Mouse (Mus musculus) left cerebral cortex, adult 2 months (tissue): ENCODE data around the gene Klhdc8b. TPM values are rescaled to one million over a fixed set of nuclear protein-coding genes. Genes with fewer than 3 reads are reported as not detected.

Experiments used
- DNase-seq, 2 experiments: peaks; one replicate each; pipeline ENCODE4 v3.0.0; 2021 to 2022; ENCODE audit warnings: low spot score in 2 of 2, mixed read lengths in 1 of 2; ENCODE audit errors: extremely low spot score in 1 of 2
- H3K27ac ChIP-seq: fragments of 200-600 bp; 2 replicates; pipeline ENCODE4 v1.8.1; 2022
- H3K4me3 ChIP-seq: fragments of 200-600 bp; 2 replicates; pipeline ENCODE4 v1.8.1; 2022
- CTCF ChIP-seq: fragments of 200-600 bp; IDR thresholded peaks from 2 replicates; pipeline ENCODE4 v1.8.1; 2022; ENCODE audit warnings: antibody characterized with exemption, mild to moderate bottlenecking, moderate library complexity
- intact Hi-C: fragments of 180-260 bp; cut with DNase I; formaldehyde crosslinking; loops from one replicate; pipeline ENCODE4 v1.15.1; 2025
- total RNA-seq, 2 experiments: library from RNA; stranded (reverse); gene quantifications; 2 replicates each; pipeline ENCODE4 v1.2.3; 2021

Gene Klhdc8b
- total RNA-seq, 2 experiments from 2014 or later = 30.7 to 32.8 TPM

GRCm38 (mm10) chr9:108490559-108491285, 29.3 kb upstream of the Klhdc8b start, which contains the start of gene Usp19:
Gene Usp19, plus strand, starts transcription at chr9:108490602.
- peak; percentile 94 to 95 for DNase-seq
- intact Hi-C loops = loop anchor here (2.0 to 10.0 kb wide), 2 partner anchors 26 to 916 kb away; partner anchors contain the start of genes Hyal1, Naa80 and Qrich1

DNA sequence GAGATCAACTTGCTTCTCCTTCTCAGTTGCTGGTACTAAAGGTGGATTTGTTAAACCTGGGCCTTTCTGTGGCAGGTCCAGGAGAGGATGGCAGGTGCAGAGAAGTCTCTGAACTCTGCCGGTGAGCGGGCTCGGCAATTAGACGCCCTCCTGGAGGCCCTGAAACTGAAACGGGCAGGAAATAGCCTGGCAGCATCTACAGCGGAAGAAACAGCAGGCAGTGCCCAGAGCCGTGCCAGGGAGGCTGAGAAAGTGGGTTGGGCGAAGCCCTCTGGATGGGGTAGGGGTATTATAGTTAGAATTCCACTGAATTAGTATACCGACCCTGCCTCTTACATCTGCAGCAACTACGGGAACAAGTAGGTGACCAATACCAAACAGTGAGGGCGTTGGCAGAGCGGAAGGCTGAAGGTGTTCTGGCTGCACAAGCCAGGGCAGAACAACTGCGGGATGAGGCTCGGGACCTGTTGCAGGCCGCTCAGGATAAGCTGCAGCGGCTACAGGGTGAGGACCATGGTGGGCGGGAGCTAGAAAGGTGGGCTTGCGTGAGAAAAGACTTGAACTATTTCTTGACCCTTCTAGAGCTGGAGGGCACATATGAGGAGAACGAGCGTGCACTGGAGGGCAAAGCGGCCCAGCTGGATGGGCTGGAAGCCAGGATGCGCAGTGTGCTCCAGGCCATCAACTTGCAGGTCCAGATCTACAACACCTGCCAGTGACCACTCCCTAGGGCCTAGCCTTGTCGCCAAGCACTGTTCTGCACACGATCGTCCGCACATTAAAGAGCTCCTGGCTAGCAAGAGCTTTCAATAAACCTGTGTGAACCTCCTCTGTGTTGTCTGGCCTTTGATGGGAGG, 28.5 kb upstream of the Klhdc8b start:
- peak overlapping the region; percentile 98 for H3K4me3 ChIP-seq
- no peak for DNase-seq
- TF ChIP-seq CTCF = no peak
- intact Hi-C loops = loop anchor here (2.0 to 10.0 kb wide), 2 partner anchors 27 to 915 kb away; partner anchors contain the start of genes Hyal1, Naa80 and Qrich1
- H3K27ac ChIP-seq = peak overlapping the region; percentile 96

More at GRCm38 (mm10) chr9:108490559-108491285, 29.3 kb upstream of the Klhdc8b start, which contains the start of gene Usp19:
- TF ChIP-seq CTCF = no peak
- H3K27ac ChIP-seq = peak within 1 kb of the TSS; percentile 96
- H3K4me3 ChIP-seq = peak within 1 kb of the TSS; percentile 98

DNA sequence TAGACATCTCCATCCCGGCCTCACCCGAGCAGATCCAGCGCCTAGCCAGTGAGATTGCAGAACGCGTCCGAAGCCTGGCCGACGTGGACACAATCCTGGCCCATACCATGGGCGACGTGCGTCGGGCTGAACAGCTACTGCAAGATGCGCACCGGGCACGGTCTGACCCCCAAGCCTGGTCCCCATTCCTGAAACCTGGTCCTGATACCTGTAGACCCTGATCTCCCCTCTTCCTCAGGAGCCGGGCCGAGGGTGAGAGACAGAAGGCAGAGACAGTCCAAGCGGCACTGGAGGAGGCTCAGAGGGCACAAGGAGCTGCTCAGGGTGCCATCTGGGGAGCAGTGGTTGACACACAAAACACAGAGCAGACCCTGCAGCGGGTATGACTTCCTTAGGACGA, 27.8 kb upstream of the Klhdc8b start:
- no peak overlapping the region for H3K27ac ChIP-seq
- intact Hi-C loops = no loop called here
- TF ChIP-seq CTCF = no peak
- no peak overlapping the region for H3K4me3 ChIP-seq
- no peak for DNase-seq

GRCm38 (mm10) chr9:108488403-108488802, 27.0 kb upstream of the Klhdc8b start:
- TF ChIP-seq CTCF = no peak
- intact Hi-C loops = no loop called here
- H3K27ac ChIP-seq = no peak overlapping the region
- no peak overlapping the region for H3K4me3 ChIP-seq
- no peak for DNase-seq

DNA sequence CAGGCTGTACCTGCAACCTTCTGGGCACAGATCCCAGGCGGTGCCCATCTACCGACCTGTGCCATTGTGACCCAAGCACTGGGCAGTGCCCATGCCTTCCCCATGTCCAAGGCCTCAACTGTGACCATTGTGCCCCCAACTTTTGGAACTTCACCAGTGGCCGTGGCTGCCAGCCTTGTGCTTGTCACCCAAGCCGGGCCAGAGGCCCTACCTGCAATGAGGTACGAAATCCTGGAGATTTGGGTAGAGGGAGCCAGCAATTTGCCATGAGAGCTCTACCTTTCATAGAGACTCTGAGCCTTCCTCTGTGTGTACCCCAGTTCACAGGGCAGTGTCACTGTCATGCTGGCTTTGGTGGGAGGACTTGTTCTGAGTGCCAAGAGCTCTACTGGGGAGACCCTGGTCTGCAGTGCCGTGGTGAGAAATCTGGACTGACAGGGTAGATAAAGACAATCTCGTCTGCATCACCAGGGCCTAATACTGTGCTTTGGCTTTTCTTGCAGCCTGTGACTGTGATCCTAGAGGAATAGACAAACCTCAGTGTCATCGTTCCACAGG, 25.7 kb upstream of the Klhdc8b start:
- Histone ChIP-seq H3K27ac (no peak overlapping the region), H3K4me3 (no peak overlapping the region)
- DNase-seq = no peak
- intact Hi-C loops = no loop called here
- TF ChIP-seq CTCF = no peak

GRCm38 (mm10) chr9:108485301-108485875, 24.0 kb upstream of the Klhdc8b start:
- Histone ChIP-seq H3K4me3 (no peak overlapping the region), H3K27ac (no peak overlapping the region)
- intact Hi-C loops = no loop called here
- DNase-seq = no peak
- no peak for TF ChIP-seq CTCF

- DNase-seq = no peak
- intact Hi-C loops = no loop called here
- Histone ChIP-seq H3K27ac (no peak overlapping the region), H3K4me3 (no peak overlapping the region)
- no peak for TF ChIP-seq CTCF
Measured at GRCm38 (mm10) chr9:108484021-108484420, 22.6 kb upstream of the Klhdc8b start.

DNA sequence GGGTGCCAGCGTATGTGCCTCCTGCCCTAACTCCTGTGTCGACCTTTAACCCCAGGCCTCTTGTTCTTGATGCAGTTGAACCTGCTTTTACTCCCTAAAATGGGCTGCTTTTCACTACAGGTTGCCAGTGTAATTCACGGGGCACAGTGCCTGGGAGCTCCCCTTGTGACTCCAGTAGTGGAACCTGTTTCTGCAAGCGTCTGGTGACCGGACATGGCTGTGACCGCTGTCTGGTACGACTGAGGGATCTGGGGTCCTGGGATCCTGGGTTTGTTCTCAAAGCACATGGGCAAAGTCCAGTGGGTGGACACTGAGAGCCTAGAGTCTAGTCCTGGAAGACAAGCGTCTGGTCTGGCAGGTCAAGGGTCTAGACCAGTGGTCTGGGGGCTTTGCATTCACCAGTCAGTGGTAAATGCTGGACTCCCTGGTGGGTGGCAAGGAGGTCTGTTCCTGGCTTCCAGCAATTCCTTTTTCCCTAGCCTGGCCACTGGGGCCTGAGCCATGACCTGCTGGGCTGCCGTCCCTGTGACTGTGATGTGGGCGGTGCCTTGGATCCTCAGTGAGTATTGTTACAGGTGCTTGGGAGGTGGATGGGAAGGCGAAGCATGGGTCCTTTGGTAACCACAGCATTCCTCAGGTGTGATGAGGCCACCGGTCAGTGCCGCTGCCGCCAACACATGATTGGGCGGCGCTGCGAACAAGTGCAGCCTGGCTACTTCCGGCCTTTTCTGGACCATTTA, 21.8 kb upstream of the Klhdc8b start:
- intact Hi-C loops = no loop called here
- H3K27ac ChIP-seq = no peak overlapping the region
- TF ChIP-seq CTCF = no peak
- no peak overlapping the region for H3K4me3 ChIP-seq
- no peak for DNase-seq

GRCm38 (mm10) chr9:108481520-108482210, 20.3 kb upstream of the Klhdc8b start:
- Histone ChIP-seq H3K4me3 (no peak overlapping the region), H3K27ac (no peak overlapping the region)
- no peak for DNase-seq
- TF ChIP-seq CTCF = no peak
- intact Hi-C loops = no loop called here

DNA sequence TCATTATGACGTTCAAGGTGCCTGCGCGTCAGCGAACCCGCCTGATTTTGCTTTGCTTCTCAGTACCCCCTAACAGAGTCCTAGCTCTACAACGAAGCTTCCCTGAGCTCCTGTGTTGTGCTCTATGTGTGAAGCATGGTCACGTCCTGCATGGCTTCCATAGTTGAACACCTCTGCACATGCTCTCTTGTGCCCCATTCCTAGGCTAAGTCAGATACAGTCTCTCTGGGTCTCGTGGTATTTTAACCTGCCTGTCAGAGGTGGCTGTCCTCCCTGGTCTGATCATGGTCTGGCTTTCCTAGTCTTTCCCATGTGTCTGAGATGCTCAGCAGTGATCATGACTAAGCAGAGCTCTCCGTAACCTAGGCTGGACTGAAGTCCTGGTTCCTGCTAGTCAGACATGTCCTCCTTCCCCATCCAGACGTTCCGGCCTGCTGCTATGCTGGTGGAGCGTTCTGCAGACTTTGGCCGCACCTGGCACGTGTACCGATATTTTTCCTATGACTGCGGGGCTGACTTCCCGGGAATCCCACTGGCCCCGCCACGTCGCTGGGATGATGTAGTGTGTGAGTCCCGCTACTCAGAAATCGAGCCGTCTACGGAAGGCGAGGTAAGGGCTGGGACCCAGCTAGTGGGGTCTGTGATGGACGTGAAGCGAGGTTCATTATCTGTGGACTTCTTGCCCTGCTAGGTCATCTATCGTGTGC, 19.6 kb upstream of the Klhdc8b start:
- intact Hi-C loops = no loop called here
- Histone ChIP-seq H3K27ac (no peak overlapping the region), H3K4me3 (no peak overlapping the region)
- DNase-seq = no peak
- no peak for TF ChIP-seq CTCF
